Mouse (Mus musculus) T-helper 1 cell (primary cell): ENCODE measurements at regions not wholly inside any gene's neighbourhood (a gene's known extent, or its start where the extent isn't known, plus 50 kb on each side); places are given as distances from the start of the nearest gene placed in this dataset.

Experiments
- in situ Hi-C: fragments of 300-600 bp; cut with MboI, MseI; formaldehyde crosslinking; loops from one replicate; pipeline ENCODE4 v1.15.1; 2025; ENCODE audit warnings: high pct_unique_total_duplicates

GRCm38 (mm10) chr9:84178705-84179104 is 253.8 kb downstream of the Bckdhb start:
- in situ Hi-C loops, result no loop called here

GRCm38 (mm10) chr9:84179238-84179637 is 254.3 kb downstream of the Bckdhb start:
- in situ Hi-C loops, result no loop called here

- in situ Hi-C loops, result no loop called here
These were observed 258.9 kb downstream of the Bckdhb start for GRCm38 (mm10) chr9:84183637-84184374.

- in situ Hi-C loops, result no loop called here
These were observed 262.6 kb downstream of the Bckdhb start for GRCm38 (mm10) chr9:84187531-84187930.

DNA sequence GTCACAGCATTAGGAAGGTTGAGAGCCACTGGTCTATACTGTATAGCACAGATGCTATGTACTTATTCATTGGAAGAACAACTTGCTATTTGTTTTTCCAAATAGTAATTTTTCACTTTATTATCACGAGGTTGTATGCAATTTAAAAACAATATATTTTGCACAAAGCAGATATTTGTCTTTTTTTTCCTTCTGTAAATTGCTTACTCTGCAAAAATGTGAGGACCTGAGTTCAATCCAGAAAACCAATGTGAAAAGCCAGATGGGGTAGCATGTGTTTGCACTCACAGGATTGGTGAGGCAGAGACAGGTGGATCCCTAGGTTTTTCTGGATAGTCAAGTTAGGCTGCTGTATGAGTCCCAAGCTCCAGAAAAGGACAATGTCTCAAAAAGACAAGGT is 268.5 kb downstream of the Bckdhb start:
- in situ Hi-C loops, result no loop called here

DNA sequence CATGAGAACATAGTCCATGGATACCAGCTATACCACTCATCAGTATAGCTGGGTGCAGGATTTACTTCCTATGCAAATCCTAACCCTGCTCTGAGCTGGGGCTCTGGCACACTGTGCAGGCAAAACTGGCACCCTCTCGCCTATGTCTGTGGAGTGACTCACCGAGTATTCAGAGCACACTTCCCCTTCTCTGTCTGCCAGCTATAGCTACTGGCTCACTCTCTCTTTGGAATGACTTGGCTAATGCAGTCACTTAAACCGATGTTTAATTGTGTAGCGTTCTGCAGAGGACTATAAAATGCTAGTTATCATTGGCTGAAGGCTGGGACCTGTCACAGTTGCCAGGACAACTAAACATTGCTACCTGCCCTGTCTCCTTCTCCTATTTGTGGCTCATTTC is 269.8 kb downstream of the Bckdhb start:
- in situ Hi-C loops, result no loop called here

DNA sequence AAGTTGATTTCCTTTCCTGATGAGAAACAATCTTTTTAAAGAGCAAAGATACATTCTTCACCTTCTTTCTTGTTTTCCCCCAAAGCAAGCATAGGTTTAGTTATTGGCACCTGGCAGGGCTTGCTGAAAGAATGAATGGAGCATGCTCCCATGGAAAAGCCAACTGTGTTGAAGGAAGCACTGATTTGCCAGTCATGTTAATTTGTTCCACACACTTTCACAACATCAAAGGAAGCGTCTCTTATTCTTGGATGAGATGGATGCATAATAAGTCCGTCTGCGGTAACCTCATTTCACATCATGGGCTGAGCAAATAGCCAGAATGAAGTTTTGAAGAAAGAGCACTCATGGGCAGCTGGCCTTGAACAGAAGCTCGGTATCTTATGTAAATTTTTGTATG is 270.4 kb downstream of the Bckdhb start:
- in situ Hi-C loops, result no loop called here

DNA sequence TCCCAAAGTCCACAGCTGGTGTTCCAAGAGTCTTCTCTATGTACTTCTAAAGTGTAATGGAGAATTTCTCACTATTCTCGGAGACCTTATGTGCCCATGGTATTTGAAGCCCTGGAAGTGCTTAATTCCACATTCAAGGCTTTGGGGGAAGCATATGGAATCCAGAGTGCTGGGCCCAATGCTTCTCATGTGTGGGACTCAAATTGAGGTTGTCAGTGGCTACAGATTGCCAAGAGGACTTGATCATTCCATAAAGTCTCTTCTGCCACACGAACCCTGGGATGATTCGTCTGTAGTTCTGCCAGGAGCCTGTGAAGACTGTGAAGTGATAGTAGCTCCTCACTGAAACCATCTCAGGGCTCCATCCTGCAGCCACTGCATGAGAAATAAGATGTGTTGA is 275.3 kb downstream of the Bckdhb start:
- in situ Hi-C loops, result no loop called here

DNA sequence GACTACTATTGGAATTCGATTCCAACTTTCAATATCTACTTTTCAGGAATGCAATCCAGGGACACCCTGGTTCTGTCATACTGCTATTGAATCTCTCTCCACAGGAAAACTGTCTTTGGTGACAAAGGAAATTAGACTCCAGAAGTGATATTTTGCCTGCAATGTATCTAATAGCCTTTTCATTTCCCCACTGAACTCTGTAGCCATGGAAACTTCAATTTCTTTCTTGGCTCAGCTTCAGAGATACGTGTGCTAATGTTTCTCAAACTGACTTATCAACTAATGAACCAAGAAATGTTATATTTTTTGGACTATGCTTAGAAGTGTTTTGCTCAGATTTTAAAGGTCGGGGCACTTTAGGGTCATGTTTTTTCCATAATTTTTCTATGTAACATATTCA is 279.1 kb downstream of the Bckdhb start:
- in situ Hi-C loops, result no loop called here

DNA sequence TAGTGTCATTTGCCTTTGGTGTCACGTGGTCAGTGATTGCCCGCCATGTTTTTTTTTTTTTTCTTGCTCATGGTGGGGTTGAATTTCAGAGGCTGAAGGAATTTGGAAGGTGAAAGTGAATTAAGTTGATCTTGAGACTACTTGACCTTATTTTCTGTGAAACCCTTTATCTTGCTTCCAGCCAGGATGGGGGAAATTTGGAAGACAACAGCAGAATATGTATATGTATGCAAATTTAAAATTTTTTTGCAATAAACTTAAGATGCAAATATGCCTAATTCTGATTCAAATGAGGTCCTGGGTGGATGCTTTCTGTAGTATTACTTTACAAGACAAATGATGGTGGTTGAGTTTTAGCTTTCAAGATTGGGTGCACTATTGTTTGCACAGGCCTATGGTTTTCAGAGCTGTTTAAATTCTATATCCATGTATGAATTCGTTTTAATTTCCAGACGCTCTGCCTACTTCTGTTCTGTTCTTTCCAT is 315.6 kb downstream of the Bckdhb start:
- in situ Hi-C loops, result no loop called here

- in situ Hi-C loops, result no loop called here
These were observed 324.8 kb downstream of the Bckdhb start for GRCm38 (mm10) chr9:84249765-84250164.

GRCm38 (mm10) chr9:84253022-84253991 is 328.4 kb downstream of the Bckdhb start:
- in situ Hi-C loops, result no loop called here

GRCm38 (mm10) chr9:84258488-84258887 is 333.5 kb downstream of the Bckdhb start:
- in situ Hi-C loops, result no loop called here

- in situ Hi-C loops, result no loop called here
These were observed 334.8 kb downstream of the Bckdhb start for GRCm38 (mm10) chr9:84259751-84260150.

- in situ Hi-C loops, result no loop called here
These were observed 337.2 kb downstream of the Bckdhb start for GRCm38 (mm10) chr9:84262151-84262550.

- in situ Hi-C loops, result no loop called here
These were observed 342.0 kb downstream of the Bckdhb start for GRCm38 (mm10) chr9:84266974-84267373.

- in situ Hi-C loops, result no loop called here
These were observed 349.7 kb downstream of the Bckdhb start for GRCm38 (mm10) chr9:84274608-84275007.

DNA sequence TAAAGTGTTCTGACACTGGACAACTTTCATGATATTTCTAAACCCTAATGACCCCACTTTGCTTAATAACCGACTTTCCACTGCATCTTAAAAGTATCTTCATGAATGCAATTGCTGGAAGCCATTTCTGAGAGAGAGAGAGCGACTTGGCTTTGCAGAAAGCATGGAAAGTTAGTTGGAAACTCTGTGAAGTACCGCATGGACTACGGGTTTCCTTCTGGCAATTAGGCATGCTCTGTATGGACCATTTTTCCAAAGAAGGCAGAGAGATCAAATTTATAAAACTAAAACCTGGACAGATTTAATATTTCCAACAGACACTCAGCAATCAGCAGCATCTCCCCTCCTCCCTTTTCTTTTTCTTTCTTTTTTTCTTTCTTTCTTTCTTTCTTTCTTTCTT is 353.4 kb downstream of the Bckdhb start:
- in situ Hi-C loops, result no loop called here

DNA sequence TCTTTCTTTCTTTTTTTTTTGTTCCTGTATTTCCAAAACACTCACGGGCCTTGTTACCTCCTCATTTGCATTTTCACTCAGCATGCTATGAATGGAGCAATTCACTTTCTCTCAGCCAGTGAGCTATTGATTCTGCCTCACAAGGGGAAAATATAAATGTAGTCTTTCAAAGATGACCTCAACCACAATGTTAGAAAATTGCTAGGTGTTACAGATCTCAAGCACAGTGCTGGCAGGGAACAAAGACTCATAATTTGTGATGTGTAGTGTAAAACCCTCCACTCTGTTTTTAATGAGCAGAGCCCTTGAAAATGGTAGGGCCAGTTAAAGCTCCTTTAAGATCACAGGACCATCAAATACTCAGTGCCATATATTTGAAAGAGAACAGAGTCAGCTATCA is 353.8 kb downstream of the Bckdhb start:
- in situ Hi-C loops, result no loop called here

DNA sequence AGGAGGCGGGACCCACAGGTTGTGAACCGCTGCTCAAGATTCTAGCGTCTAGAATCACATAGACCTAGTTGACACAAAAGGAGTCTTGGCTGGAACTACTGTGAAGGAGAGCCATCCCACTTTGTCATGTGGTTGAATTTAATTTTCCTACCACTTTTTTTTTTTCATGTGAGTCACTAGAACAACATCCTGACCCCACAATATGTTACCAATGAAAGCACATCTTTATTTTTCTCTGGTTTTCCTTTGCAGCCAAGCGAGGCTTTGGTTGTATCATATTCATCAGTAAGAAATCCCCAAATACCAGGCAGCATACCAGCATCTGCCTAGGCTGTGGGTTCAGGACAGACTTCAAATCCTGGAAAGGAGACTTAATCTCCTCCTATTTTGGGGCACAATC is 356.0 kb downstream of the Bckdhb start:
- in situ Hi-C loops, result no loop called here

- in situ Hi-C loops, result no loop called here
These were observed 356.7 kb downstream of the Bckdhb start for GRCm38 (mm10) chr9:84281610-84282009.

DNA sequence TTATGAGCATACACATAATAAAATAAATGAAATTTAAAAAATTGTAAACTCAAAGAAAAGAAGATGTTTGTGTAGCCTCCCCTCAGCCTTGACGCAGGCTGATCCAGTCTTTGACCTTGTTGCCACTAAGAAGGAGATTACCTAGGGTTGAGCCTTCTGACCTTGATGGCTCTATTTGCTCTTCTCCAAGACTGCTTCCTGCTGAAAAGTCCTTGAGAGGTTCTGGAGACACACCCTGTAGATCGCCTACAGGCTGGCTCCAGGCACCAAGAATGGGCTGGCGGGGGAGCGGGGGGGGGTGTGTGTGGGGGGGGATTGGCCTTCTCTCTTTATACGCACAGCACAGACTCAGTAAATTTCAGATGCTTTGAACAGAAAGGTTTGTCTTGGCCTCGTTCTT is 358.4 kb downstream of the Bckdhb start:
- in situ Hi-C loops, result no loop called here

DNA sequence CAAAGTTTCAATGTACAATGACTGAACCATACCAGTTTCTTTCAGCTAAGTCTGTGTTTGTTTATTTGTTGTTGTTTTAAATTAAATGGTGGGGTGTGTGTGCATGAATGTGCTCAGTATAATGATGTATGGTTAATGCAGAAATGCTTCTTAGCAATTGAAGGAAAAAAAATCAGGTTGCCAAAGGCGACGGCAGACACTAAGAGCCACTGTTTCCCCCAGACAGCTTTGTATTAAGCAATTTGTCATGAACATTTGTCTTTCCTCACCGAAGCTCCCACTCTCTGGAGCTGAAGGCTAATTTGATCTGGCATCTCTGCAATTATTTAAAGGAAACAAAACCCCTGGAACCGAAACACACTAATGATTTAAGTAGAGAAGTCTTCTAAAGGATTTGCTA is 360.7 kb downstream of the Bckdhb start:
- in situ Hi-C loops, result no loop called here
